Mouse (Mus musculus) CH12.LX (cell line): Measurements from ENCODE around the gene Myrf.

Source experiments
- CTCF ChIP-seq, 2 experiments: IDR thresholded peaks in 1 of 2; conservative IDR thresholded peaks in 1 of 2; 2 replicates each; pipeline ENCODE4 v1.5.1; 2011 to 2012; ENCODE audit warnings: low read depth in 2 of 2, low read length in 2 of 2, improper control_type of control experiment in 1 of 2, inconsistent platforms in 1 of 2, mild to moderate bottlenecking in 1 of 2, moderate library complexity in 1 of 2
- EP300 ChIP-seq: IDR thresholded peaks from 2 replicates; pipeline ENCODE4 v1.6.1; 2011; ENCODE audit warnings: low read length, improper control_type of control experiment
- IRF4 ChIP-seq: IDR thresholded peaks from 2 replicates; pipeline ENCODE4 v1.6.1; 2014; ENCODE audit warnings: low read depth, mild to moderate bottlenecking, inconsistent platforms, low read length, improper control_type of control experiment
- KAT2A ChIP-seq: IDR thresholded peaks from 2 replicates; pipeline ENCODE4 v1.6.1; 2012; ENCODE audit warnings: low read length, improper control_type of control experiment, inconsistent platforms; ENCODE audit not compliant: insufficient replicate concordance
- MAFK ChIP-seq: IDR thresholded peaks from 2 replicates; pipeline ENCODE4 v1.6.1; 2011; ENCODE audit warnings: low read length, improper control_type of control experiment; ENCODE audit not compliant: insufficient replicate concordance
- MAX ChIP-seq: IDR thresholded peaks from 2 replicates; pipeline ENCODE4 v1.6.1; 2011; ENCODE audit warnings: low read length, improper control_type of control experiment
- POLR2A ChIP-seq: IDR thresholded peaks from 2 replicates; pipeline ENCODE4 v1.6.1; 2011; ENCODE audit warnings: low read depth, mild to moderate bottlenecking, improper control_type of control experiment, low read length
- TCF12 ChIP-seq: IDR thresholded peaks from 2 replicates; pipeline ENCODE4 v1.6.1; 2014; ENCODE audit warnings: low read depth, mild to moderate bottlenecking, inconsistent platforms, low read length, improper control_type of control experiment
- UBTF ChIP-seq: IDR thresholded peaks from 2 replicates; pipeline ENCODE4 v1.6.1; 2012; ENCODE audit warnings: low read depth, mild to moderate bottlenecking, inconsistent platforms, low read length, improper control_type of control experiment, moderate library complexity
- USF2 ChIP-seq: conservative IDR thresholded peaks from 2 replicates; pipeline ENCODE4 v1.6.1; 2011; ENCODE audit warnings: low read depth, low read length, improper control_type of control experiment
- ZC3H11A ChIP-seq: IDR thresholded peaks from 2 replicates; pipeline ENCODE4 v1.6.1; 2012; ENCODE audit warnings: low read depth, mild to moderate bottlenecking, inconsistent platforms, low read length, improper control_type of control experiment
- ZKSCAN1 ChIP-seq: IDR thresholded peaks from 2 replicates; pipeline ENCODE4 v1.6.1; 2012; ENCODE audit warnings: low read depth, inconsistent platforms, low read length, improper control_type of control experiment, borderline replicate concordance

DNA sequence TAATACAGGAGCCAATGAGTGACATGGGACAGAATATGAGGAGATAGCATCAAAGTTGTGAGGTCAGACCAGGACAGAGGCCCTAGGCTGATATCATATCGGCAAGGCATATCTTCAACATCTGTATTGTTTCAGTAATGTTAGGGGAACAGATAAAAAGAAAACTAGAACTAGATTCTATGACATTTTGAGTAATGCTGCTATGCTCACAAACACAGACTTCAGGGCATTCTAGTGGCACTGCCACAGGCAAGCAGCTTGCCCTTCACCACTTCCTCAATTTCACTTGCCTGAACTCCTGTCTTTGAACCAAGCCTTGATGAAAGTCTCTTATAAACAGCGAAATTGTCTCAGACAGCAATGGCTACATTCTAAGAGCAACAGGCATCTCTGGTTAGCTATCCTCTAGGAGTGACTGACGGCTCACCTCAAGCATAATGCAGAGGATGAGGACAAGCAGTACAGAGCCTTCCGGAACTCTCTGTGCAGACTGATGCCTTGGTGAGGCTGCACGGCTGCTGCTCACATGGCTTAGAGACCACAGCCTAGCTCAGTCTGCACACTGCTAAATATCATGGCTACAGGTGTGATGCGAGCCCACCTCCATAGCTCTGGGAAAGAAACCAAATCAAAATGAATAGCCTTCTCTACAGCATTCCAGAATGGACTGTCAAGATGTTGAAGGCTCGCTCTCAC is 66.6 kb downstream of the Myrf start:
- TF ChIP-seq UBTF, result no peak
- TF ChIP-seq ZC3H11A, result no peak
- no peak for TF ChIP-seq POLR2A
- no peak for TF ChIP-seq ZKSCAN1
- TF ChIP-seq IRF4, result no peak
- TF ChIP-seq CTCF (conservative IDR thresholded peaks at IDR 0.05 in 1 of 2, IDR thresholded peaks at IDR 0.05 in 1 of 2; ENCODE audit: low read depth in 2 of 2, low read length in 2 of 2), result no peak
- no peak for TF ChIP-seq KAT2A
- TF ChIP-seq EP300, result no peak
- TF ChIP-seq USF2, result no peak
- TF ChIP-seq MAFK, result no peak
- TF ChIP-seq TCF12, result no peak
- TF ChIP-seq MAX, result no peak
